Mouse (Mus musculus): Measurements from ENCODE around the gene Mutyh. TPM values are rescaled to one million over a fixed set of nuclear protein-coding genes. Genes with fewer than 3 reads are reported as not detected.

Mutyh gene
- polyA plus RNA-seq (2012; fragmentation: generic; extraction: Trizol) = 1 to 10 TPM; 5.3 to 5.8 TPM

DNA sequence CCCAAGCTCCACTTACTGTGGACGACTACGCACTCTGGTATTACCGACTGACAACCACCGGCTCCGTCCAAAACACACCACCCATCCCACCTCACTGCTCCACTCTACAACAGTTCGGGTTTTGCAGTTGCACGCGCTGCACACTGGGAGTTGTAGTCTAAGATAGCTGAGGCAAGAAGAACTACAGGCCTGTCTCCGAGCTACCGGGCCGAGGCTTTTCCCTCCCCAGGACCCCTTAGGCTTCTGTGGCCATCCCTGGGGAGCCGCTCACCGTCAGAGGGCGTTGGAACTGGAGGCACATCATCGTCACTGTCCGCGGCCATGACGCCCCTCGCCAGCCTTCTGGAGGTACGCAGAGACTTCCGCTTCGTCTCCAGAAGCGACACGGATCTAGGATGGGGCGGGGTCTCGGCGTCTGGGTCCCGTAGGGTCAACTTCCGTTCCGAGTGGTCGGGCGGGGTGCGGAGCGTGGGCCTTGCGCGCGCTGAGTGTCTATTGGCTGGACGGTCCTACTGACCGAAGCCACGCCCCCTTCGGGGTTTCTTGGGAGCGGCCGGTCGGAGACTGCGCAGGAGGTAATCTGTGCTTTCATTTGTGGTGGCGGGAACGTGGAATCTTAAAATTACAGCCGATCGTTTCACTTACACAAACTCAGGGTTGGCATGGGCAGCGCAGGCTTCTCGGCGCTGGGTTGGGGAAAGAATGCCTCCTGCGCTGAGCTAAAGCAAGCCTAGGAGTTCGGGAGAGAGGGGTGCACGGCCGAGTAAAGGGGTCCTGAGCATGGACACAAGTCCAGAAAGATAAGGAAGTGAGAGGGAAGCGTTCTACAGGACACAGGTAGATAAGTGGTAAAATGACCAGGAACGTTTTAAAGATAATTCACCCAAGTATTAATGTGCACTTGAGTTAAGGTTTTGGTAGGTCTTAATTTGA lies at the start of gene Mutyh, which contains the start of gene Toe1:
Gene Mutyh, plus strand, starts transcription at position 527 of the 933 bp plus-strand sequence.
Gene Toe1, minus strand, starts transcription at position 444 of the 933 bp plus-strand sequence.

DNA sequence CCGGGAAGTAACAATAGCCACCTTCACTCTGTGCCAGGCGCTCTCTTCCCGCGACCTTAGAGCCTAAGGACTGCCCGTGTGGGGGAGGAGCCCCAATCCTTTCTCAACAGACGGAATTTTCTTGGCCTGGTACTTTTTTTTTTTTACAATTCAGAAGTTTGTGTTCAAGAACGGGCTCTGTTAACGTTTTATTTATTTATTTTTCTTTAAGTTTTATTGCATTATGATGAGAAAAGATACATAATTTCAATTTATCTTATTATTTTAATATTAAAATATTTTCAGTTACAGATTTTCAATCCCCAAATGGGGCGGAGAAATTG lies 14.1 kb downstream of the Mutyh start, which contains the start of gene Hpdl:
Gene Hpdl, minus strand, starts transcription at position 14 of the 323 bp plus-strand sequence.

Other genes starting within 250 kb of the Mutyh start
- 1 to 10 TPM in 1 of 2 experiments, under 1 TPM in 1; 0.08 to 2.2 TPM for gene Ccdc17, start 211.1 kb upstream of the Mutyh start, polyA plus RNA-seq (2012; fragmentation: generic; extraction: Trizol)
- 10 to 100 TPM; 10.6 to 16.2 TPM for gene Nasp, start 179.8 kb upstream of the Mutyh start, polyA plus RNA-seq (2012; fragmentation: generic; extraction: Trizol)
- 100 to 1,000 TPM; 640 to 782 TPM for gene Akr1a1, start 156.0 kb upstream of the Mutyh start, polyA plus RNA-seq (2012; fragmentation: generic; extraction: Trizol)
- gene Prdx1, start 122.2 kb upstream of the Mutyh start, polyA plus RNA-seq (2012; fragmentation: generic; extraction: Trizol) = 100 to 1,000 TPM in 1 of 2 experiments, 10 to 100 TPM in 1; 55.3 to 368 TPM
- 1 to 10 TPM; 4.9 to 7.6 TPM for gene Mmachc, start 99.3 kb upstream of the Mutyh start, polyA plus RNA-seq (2012; fragmentation: generic; extraction: Trizol)
- 10 to 100 TPM; 18.1 to 28.4 TPM for gene Ccdc163, start 99.2 kb upstream of the Mutyh start, polyA plus RNA-seq (2012; fragmentation: generic; extraction: Trizol)
- gene Tesk2, start 86.8 kb upstream of the Mutyh start, polyA plus RNA-seq (2012; fragmentation: generic; extraction: Trizol) = 1 to 10 TPM; 1.2 to 4.8 TPM
- 10 to 100 TPM in 1 of 2 experiments, 1 to 10 TPM in 1; 5.7 to 18.4 TPM for gene Toe1, start 83 bp upstream of the Mutyh start, polyA plus RNA-seq (2012; fragmentation: generic; extraction: Trizol)
- 1 to 10 TPM in 1 of 2 experiments, under 1 TPM in 1; 0.70 to 1.7 TPM for gene Hpdl, start 14.0 kb downstream of the Mutyh start, polyA plus RNA-seq (2012; fragmentation: generic; extraction: Trizol)
- under 1 TPM in 1 of 2 experiments, not detected in 1; 0.01 TPM for gene Zswim5, start 69.7 kb downstream of the Mutyh start, polyA plus RNA-seq (2012; fragmentation: generic; extraction: Trizol)
- gene Urod, start 186.7 kb downstream of the Mutyh start, polyA plus RNA-seq (2012; fragmentation: generic; extraction: Trizol) = 10 to 100 TPM; 53.6 to 69.9 TPM
- 10 to 100 TPM in 1 of 2 experiments, 1 to 10 TPM in 1; 7.1 to 16.1 TPM for gene Hectd3, start 187.6 kb downstream of the Mutyh start, polyA plus RNA-seq (2012; fragmentation: generic; extraction: Trizol)
- gene Eif2b3, start 211.7 kb downstream of the Mutyh start, polyA plus RNA-seq (2012; fragmentation: generic; extraction: Trizol) = 10 to 100 TPM; 13.2 to 16.0 TPM